Mouse (Mus musculus) kidney, adult 2 months (tissue): ENCODE measurements around the gene Me3.

Experiments used
- CTCF ChIP-seq: fragments of 200-500 bp; conservative IDR thresholded peaks from 2 replicates; pipeline ENCODE4 v1.5.1; 2011; ENCODE audit warnings: low read depth, mild to moderate bottlenecking, control low read depth, low read length, moderate library complexity, mixed read lengths; ENCODE audit not compliant: insufficient read depth, insufficient read length
- POLR2A ChIP-seq: fragments of 200-500 bp; IDR thresholded peaks from one replicate; pipeline ENCODE4 v1.6.1; 2011; ENCODE audit warnings: low read depth, low read length, control low read depth

GRCm38 (mm10) chr7:89716226-89716625, 84.0 kb downstream of the Me3 start:
- TF ChIP-seq CTCF (no peak), POLR2A (no peak)
